Mouse (Mus musculus) embryonic facial prominence, embryonic 14.5 days (tissue): ENCODE measurements around the gene Zswim8. TPM values are rescaled to one million over a fixed set of nuclear protein-coding genes. Genes with fewer than 3 reads are reported as not detected.

Source experiments
- ATAC-seq: fragments of 200-750 bp; cut with Nextera tagmentation; 2 replicates; pipeline ENCODE4 v1.8.0; 2017; ENCODE audit warnings: low read depth, moderate number of reproducible peaks, moderate TSS enrichment
- DNase-seq: peaks from one replicate; pipeline ENCODE4 v3.0.0-alpha.2; 2015; ENCODE audit warnings: low spot score
- H3K27ac ChIP-seq: fragments of 300-500 bp; sonication (generic); replicated peaks from 2 replicates; pipeline ENCODE4 v1.5.1; 2014; ENCODE audit warnings: low read depth, mild to moderate bottlenecking, low read length, moderate library complexity
- H3K27me3 ChIP-seq: fragments of 300-500 bp; sonication (generic); replicated peaks from 2 replicates; pipeline ENCODE4 v1.6.1; 2014; ENCODE audit warnings: low read length; ENCODE audit not compliant: control insufficient read depth, insufficient read depth
- H3K36me3 ChIP-seq: fragments of 300-500 bp; sonication (generic); 2 replicates; pipeline ENCODE4 v1.6.1; 2014; ENCODE audit warnings: low read length, mixed read lengths; ENCODE audit not compliant: control insufficient read depth, insufficient read depth
- H3K4me1 ChIP-seq: fragments of 300-500 bp; sonication (generic); 2 replicates; pipeline ENCODE4 v1.6.1; 2014; ENCODE audit warnings: antibody characterized with exemption, low read length; ENCODE audit not compliant: control insufficient read depth, insufficient read depth
- H3K4me2 ChIP-seq: fragments of 300-500 bp; sonication (generic); 2 replicates; pipeline ENCODE4 v1.6.1; 2014; ENCODE audit warnings: low read depth, mild to moderate bottlenecking, low read length, moderate library complexity, mixed read lengths
- H3K4me3 ChIP-seq: fragments of 300-500 bp; sonication (generic); 2 replicates; pipeline ENCODE4 v1.5.1; 2014; ENCODE audit warnings: low read depth, mild to moderate bottlenecking, low read length
- H3K9ac ChIP-seq: fragments of 300-500 bp; sonication (generic); 2 replicates; pipeline ENCODE4 v1.6.1; 2014; ENCODE audit warnings: low read depth, mild to moderate bottlenecking, low read length, moderate library complexity, mixed read lengths
- H3K9me3 ChIP-seq: fragments of 300-500 bp; sonication (generic); 2 replicates; pipeline ENCODE4 v1.6.1; 2016; ENCODE audit warnings: low read length; ENCODE audit not compliant: control insufficient read depth
- WGBS: fragments of 180-500 bp; shearing (Covaris S2); extraction: QIAGEN DNeasy Blood & Tissue Kit; methylation state at CpG from one replicate; pipeline ENCODE4 v1.1.7; 2014; 5-methylcytosine and 5-hydroxymethylcytosine counted together
- polyA plus RNA-seq: library from polyadenylated mRNA; unstranded; fragments of >200 nt; fragmentation: Nextera tagmentation; extraction: Ambion mirVana; gene quantifications from 2 replicates; pipeline ENCODE4 v1.2.1, GENCODE M21; 2014

Gene Zswim8
- polyA plus RNA-seq, 1 experiment from 2014 or later, result 31.1 TPM

GRCm38 (mm10) chr14:20708239-20708638, 887 bp downstream of the Zswim8 start:
- H3K4me3 ChIP-seq, result peak overlapping the region; percentile 97
- 7% methylated on average over 10 of the region's 10 CpGs for WGBS
- no peak for DNase-seq
- H3K9me3 ChIP-seq, result no peaks in the 10 kb centered on the region
- H3K27me3 ChIP-seq, result no peaks in the 10 kb centered on the region
- no peak for ATAC-seq
- peak overlapping the region; percentile 95 for H3K9ac ChIP-seq
- peak overlapping the region; percentile 80; the same call in 1 of the 2 replicates for H3K27ac ChIP-seq
- peak overlapping the region; percentile 75 for H3K4me2 ChIP-seq
- H3K36me3 ChIP-seq, result peaks cover 40% of the 10 kb centered on the region
- H3K4me1 ChIP-seq, result peaks cover 10% of the 10 kb centered on the region

GRCm38 (mm10) chr14:20713832-20714231, 6.5 kb downstream of the Zswim8 start:
- no peak for ATAC-seq
- WGBS, result 81% methylated on average over 11 of the region's 11 CpGs
- no peak overlapping the region for H3K27ac ChIP-seq

GRCm38 (mm10) chr14:20718443-20718842, 11.1 kb downstream of the Zswim8 start:
- 84% methylated on average over 10 of the region's 10 CpGs for WGBS
- ATAC-seq, result no peak

More at GRCm38 (mm10) chr14:20713832-20714231, 6.5 kb downstream of the Zswim8 start:
- H3K27me3 ChIP-seq, result no peaks in the 10 kb centered on the region
- DNase-seq, result no peak
- H3K4me2 ChIP-seq, result no peak overlapping the region
- H3K36me3 ChIP-seq, result peaks cover 90% of the 10 kb centered on the region
- no peak overlapping the region for H3K4me3 ChIP-seq
- peaks cover 5% of the 10 kb centered on the region for H3K4me1 ChIP-seq
- no peaks in the 10 kb centered on the region for H3K9me3 ChIP-seq
- no peak overlapping the region for H3K9ac ChIP-seq

DNA sequence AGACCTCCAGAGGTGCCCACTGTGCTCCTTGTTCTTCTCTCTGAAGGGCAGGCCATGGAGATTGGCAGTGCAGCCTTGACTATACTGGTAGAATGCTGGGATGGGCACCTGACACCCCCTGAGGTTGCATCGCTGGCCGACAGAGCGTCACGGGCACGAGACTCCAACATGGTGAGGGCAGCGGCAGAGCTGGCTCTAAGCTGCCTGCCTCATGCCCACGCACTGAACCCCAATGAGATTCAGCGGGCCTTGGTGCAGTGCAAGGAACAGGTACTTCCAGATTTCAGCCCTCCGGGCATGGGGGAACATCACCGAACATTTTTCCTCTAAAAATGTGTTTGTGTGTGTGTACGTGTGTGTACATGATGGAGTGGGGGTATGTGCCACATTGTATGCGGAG, 12.4 kb downstream of the Zswim8 start:
- H3K4me3 ChIP-seq, result no peak overlapping the region
- WGBS, result 90% methylated on average over 12 of the region's 12 CpGs
- DNase-seq (no peak), ATAC-seq (no peak)
- H3K27ac ChIP-seq, result no peak overlapping the region
- H3K4me2 ChIP-seq, result no peak overlapping the region
- H3K36me3 ChIP-seq, result peaks cover 99% of the 10 kb centered on the region
- H3K9me3 ChIP-seq, result no peaks in the 10 kb centered on the region
- no peak overlapping the region for H3K9ac ChIP-seq
- H3K4me1 ChIP-seq, result no peaks in the 10 kb centered on the region
- H3K27me3 ChIP-seq, result no peaks in the 10 kb centered on the region

More at GRCm38 (mm10) chr14:20718443-20718842, 11.1 kb downstream of the Zswim8 start:
- H3K9ac ChIP-seq, result no peak overlapping the region
- H3K4me1 ChIP-seq, result no peaks in the 10 kb centered on the region
- no peak overlapping the region for H3K4me3 ChIP-seq
- no peaks in the 10 kb centered on the region for H3K27me3 ChIP-seq
- no peaks in the 10 kb centered on the region for H3K9me3 ChIP-seq
- peaks cover 100% of the 10 kb centered on the region for H3K36me3 ChIP-seq
- no peak for DNase-seq
- no peak overlapping the region for H3K4me2 ChIP-seq
- H3K27ac ChIP-seq, result no peak overlapping the region

DNA sequence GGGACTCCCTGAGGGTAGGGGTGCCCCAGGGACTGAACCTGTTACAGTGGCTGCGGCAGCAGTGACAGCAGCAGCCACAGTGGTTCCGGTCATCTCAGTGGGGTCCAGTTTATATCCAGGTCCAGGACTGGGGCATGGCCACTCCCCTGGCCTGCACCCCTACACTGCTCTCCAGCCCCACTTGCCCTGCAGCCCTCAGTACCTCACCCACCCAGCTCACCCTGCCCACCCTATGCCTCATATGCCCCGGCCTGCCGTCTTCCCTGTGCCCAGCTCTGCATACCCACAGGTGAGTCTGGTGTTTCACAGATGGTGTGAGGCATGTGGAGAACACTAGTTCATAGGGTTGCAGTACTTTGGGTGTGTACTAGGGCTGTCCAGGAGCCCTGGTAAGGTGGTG, 14.0 kb downstream of the Zswim8 start:
- Histone ChIP-seq H3K4me3 (no peak overlapping the region), H3K27me3 (no peaks in the 10 kb centered on the region), H3K27ac (no peak overlapping the region), H3K4me2 (no peak overlapping the region), H3K9me3 (no peaks in the 10 kb centered on the region), H3K9ac (no peak overlapping the region), H3K36me3 (peaks cover 99% of the 10 kb centered on the region), H3K4me1 (no peaks in the 10 kb centered on the region)
- ATAC-seq (no peak), DNase-seq (no peak)
- WGBS, result 82% methylated on average over 4 of the region's 4 CpGs

GRCm38 (mm10) chr14:20723006-20723405, 15.7 kb downstream of the Zswim8 start:
- no peak overlapping the region for H3K27ac ChIP-seq
- no peaks in the 10 kb centered on the region for H3K9me3 ChIP-seq
- peaks cover 99% of the 10 kb centered on the region for H3K36me3 ChIP-seq
- H3K4me3 ChIP-seq, result no peak overlapping the region
- no peaks in the 10 kb centered on the region for H3K27me3 ChIP-seq
- no peak overlapping the region for H3K4me2 ChIP-seq
- no peaks in the 10 kb centered on the region for H3K4me1 ChIP-seq
- ATAC-seq (no peak), DNase-seq (no peak)
- H3K9ac ChIP-seq, result no peak overlapping the region
- 92% methylated on average over 12 of the region's 12 CpGs for WGBS

GRCm38 (mm10) chr14:20724043-20724442, 16.7 kb downstream of the Zswim8 start:
- Histone ChIP-seq H3K36me3 (peaks cover 99% of the 10 kb centered on the region), H3K9me3 (no peaks in the 10 kb centered on the region), H3K4me3 (no peak overlapping the region), H3K27me3 (no peaks in the 10 kb centered on the region), H3K27ac (no peak overlapping the region), H3K4me2 (no peak overlapping the region), H3K4me1 (no peaks in the 10 kb centered on the region), H3K9ac (no peak overlapping the region; the same call in 1 of the 2 replicates)
- WGBS, result 29% methylated on average over 5 of the region's 5 CpGs
- DNase-seq (peak; percentile 64), ATAC-seq (no peak)

- ATAC-seq (no peak), DNase-seq (no peak)
- WGBS, result 85% methylated on average over 6 of the region's 6 CpGs
- no peak overlapping the region for H3K4me3 ChIP-seq
- H3K9me3 ChIP-seq, result no peaks in the 10 kb centered on the region
- H3K27ac ChIP-seq, result no peak overlapping the region
- no peaks in the 10 kb centered on the region for H3K4me1 ChIP-seq
- no peak overlapping the region for H3K9ac ChIP-seq
- no peaks in the 10 kb centered on the region for H3K27me3 ChIP-seq
- H3K36me3 ChIP-seq, result peaks cover 98% of the 10 kb centered on the region
- no peak overlapping the region for H3K4me2 ChIP-seq
These were observed 18.4 kb downstream of the Zswim8 start for GRCm38 (mm10) chr14:20725660-20726339.

- Histone ChIP-seq H3K9me3 (no peaks in the 10 kb centered on the region), H3K4me2 (no peak overlapping the region), H3K4me1 (peaks cover 9% of the 10 kb centered on the region), H3K4me3 (no peak overlapping the region), H3K27me3 (no peaks in the 10 kb centered on the region), H3K36me3 (peaks cover 77% of the 10 kb centered on the region), H3K27ac (no peak overlapping the region), H3K9ac (no peak overlapping the region)
- ATAC-seq (no peak), DNase-seq (no peak)
- 91% methylated on average over 9 of the region's 9 CpGs for WGBS
These were observed 22.5 kb downstream of the Zswim8 start for GRCm38 (mm10) chr14:20729871-20730270.
